Comparison of ENCODE assay signal across 8 mouse cellular contexts in the genomic region with DNA sequence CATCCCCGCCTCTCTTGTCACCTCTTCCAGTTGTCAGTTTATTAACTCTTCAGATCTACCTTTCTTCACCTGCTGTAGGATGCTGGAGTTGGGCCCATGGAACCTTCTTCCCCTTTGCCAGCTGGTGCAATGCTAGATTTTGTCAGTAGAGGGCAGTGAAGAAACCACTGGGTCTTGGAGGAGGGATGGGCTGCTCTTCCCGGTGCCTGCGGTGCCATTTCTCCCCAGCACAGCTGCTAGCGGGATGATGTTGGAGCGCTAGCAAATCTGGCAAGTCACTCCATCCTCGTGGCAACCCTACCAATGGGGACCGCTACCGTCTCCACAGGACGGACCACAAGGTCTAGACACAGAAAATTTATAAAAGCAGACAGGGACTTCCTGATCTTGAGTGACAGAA. TPM values are rescaled to one million over a fixed set of nuclear protein-coding genes. Genes with fewer than 3 reads are reported as not detected.
A peak's percentile ranks its signal among the peaks of the same experiment; 100 is the strongest.
DNase-seq lines count a peak whose midpoint lies in the region; ATAC-seq lines count a peak whose summit lies in the region.

No protein-coding gene starts in this region.

- no peak overlapping the region for H3K4me3 ChIP-seq in midbrain, embryonic 11.5 days (ENCODE audit: low read depth, low read length)

- intact Hi-C loops in left cerebral cortex, postnatal 10 days (cut with DNase I) = loop anchor here (5.0 kb wide), 1 partner anchor 76 kb away; the partner anchor contains the start of gene Kcnf1

- H3K4me1 ChIP-seq in midbrain, embryonic 11.5 days (ENCODE audit: control insufficient read depth, insufficient read depth, low read length) = 0 out of 2 replicates have a peak, but pooled peaks cover 3% of the 10 kb centered on the region

- 8% methylated on average over 9 of the region's 9 CpGs for WGBS in midbrain, embryonic 11.5 days

- H3K27ac ChIP-seq in midbrain, embryonic 11.5 days (ENCODE audit: low read depth, low read length) = no peak overlapping the region

- no peaks in the 10 kb centered on the region for H3K36me3 ChIP-seq in midbrain, embryonic 11.5 days (ENCODE audit: control insufficient read depth, insufficient read depth, low read length)

- peak overlapping the region; percentile 6; the same call in 1 of the 2 replicates for H3K4me2 ChIP-seq in midbrain, embryonic 11.5 days

- H3K27me3 ChIP-seq in midbrain, embryonic 11.5 days (ENCODE audit: control insufficient read depth, insufficient read depth, low read length) = no peaks in the 10 kb centered on the region

- H3K9me3 ChIP-seq in midbrain, embryonic 11.5 days (ENCODE audit: control insufficient read depth, low read length) = no peaks in the 10 kb centered on the region

- H3K9ac ChIP-seq in midbrain, embryonic 11.5 days (ENCODE audit: low read length) = 0 out of 2 replicates have a peak overlapping the region, but pooled peaks have one; percentile 33

- DNase-seq in right cerebral cortex, adult 18-20 months = peak; percentile 73
- DNase-seq in right cerebral cortex, postnatal 36 days (ENCODE audit: low spot score in 2 of 2) = no peak
- peak; percentile 60 to 78 for DNase-seq in cerebellum, postnatal 4 days (ENCODE audit: low spot score in 2 of 2)
- DNase-seq in gastrocnemius, adult 18-20 months (ENCODE audit: low spot score) = peak; percentile 67
- peak; percentile 86 for DNase-seq in induced T-regulatory cell, adult 2 months (ENCODE audit: low read depth)
- DNase-seq in left cerebral cortex, postnatal 10 days (ENCODE audit: extremely low spot score in 1 of 2, low spot score in 2 of 2) = peak; percentile 46 to 75
- DNase-seq in midbrain, embryonic 11.5 days (ENCODE audit: low spot score, missing footprints) = peak; percentile 98
- peak; percentile 22 to 64 for DNase-seq in spleen, adult 18-20 months

- peak; percentile 61 for ATAC-seq in midbrain, embryonic 11.5 days (ENCODE audit: low FRiP score)

RNA-seq across cellular contexts. Expression of gene Pdia6, which starts 13.3 kb away (rescaled TPM):
- total RNA-seq in gastrocnemius, adult 18-20 months (2021) = 10 to 100 TPM; 33.3 to 42.8 TPM
- 100 to 1,000 TPM; 104 to 113 TPM for total RNA-seq in left cerebral cortex, postnatal 10 days (2021)
- polyA plus RNA-seq in midbrain, embryonic 11.5 days (2014; fragmentation: Nextera tagmentation; extraction: Ambion mirVana) = 540 TPM in 2 replicates

Comparison
In these comparisons a context has a peak if more than half of its experiments do, and no peak if none do; other contexts are left out.
1. DNase-seq: peak in right cerebral cortex, adult 18-20 months (single experiment), cerebellum, postnatal 4 days (2 of 2), gastrocnemius, adult 18-20 months (single experiment), induced T-regulatory cell, adult 2 months (single experiment), left cerebral cortex, postnatal 10 days (2 of 2), midbrain, embryonic 11.5 days (single experiment) and spleen, adult 18-20 months (2 of 2); none in right cerebral cortex, postnatal 36 days (0 of 2).